Mouse (Mus musculus): ENCODE measurements around the gene Epha6.
"Not testable (repeated sequence)": the region's sequence is repeated elsewhere in the genome, so short reads cannot be mapped to it uniquely, and the experiment has no call there.

DNA sequence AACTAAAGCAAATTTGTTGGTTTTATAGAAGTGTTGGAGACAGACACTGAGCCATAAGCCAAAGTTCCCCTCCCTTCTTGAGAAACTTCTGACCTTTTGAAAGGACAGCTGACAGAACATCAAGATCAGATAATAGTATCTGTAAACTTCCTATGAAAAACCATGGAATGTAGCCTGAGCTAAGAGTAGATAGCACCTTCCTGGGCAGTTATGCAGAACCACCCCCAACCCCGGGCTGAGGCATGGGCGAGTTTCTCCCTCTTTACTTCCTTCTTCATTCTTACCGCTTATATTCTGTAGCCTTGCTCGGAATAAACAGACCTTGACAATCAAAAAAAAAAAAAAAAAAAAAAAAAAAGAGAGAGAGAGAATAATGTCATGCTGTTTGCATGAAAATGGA, 805.5 kb downstream of the Epha6 start:
- not testable (repeated sequence) for TF ChIP-seq CEBPB (IDR thresholded peaks at IDR 0.05; ENCODE audit: low read depth); CTCF (IDR thresholded peaks at IDR 0.05; ENCODE audit: control insufficient read depth, insufficient read depth, insufficient read length); FOSL1 (IDR thresholded peaks at IDR 0.05; ENCODE audit: insufficient read depth, low read length, poor library complexity, severe bottlenecking); USF1 (IDR thresholded peaks at IDR 0.05; ENCODE audit: low read depth)

All from C2C12 (cell line).